Mouse (Mus musculus): Measurements from ENCODE around the gene Opcml. TPM values are rescaled to one million over a fixed set of nuclear protein-coding genes. Genes with fewer than 3 reads are reported as not detected.

Gene Opcml
- polyA plus RNA-seq, 1 experiment, result 0.06 TPM

DNA sequence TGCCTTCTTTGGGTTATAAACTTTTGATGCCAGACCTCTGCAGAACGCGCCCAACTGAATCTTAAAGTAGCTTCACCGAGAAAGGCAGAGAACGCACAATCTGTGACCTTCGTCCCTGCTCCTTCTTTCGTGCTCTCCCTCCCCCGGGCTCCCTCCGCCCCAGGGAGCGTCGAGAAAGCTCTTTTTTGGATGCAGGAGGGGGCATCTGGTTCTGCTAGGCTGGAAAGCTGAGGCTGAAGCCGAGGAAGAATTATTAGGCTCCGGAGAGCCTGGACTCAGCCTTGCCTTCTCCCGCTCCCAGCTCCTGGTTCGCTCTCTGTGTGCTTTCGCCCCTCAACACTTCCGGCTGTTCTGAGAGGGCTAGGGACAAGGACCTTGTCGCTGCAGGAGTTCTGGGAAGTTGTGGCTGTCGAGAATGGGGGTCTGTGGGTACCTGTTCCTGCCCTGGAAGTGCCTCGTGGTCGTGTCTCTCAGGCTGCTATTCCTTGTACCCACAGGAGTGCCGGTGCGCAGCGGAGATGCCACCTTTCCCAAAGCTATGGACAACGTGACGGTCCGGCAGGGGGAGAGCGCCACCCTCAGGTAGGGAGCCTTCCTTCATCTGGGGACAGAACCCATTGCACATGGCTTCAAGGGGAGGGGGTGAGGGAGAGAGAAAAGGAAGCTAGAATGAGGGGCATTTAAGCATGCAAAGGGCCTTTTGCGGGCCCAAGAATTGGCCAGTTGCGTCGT lies 613.4 kb downstream of the Opcml start:
- H3K27me3 ChIP-seq (ENCODE audit: control insufficient read depth, insufficient read depth, insufficient read length), result peaks cover 23% of the 10 kb centered on the region
- H3K79me3 ChIP-seq (ENCODE audit: low read depth), result no peaks in the 10 kb centered on the region
- no peak overlapping the region for H3ac ChIP-seq (ENCODE audit: control insufficient read depth, insufficient read length, low read depth)
- no peak overlapping the region for H3K4me3 ChIP-seq (ENCODE audit: insufficient read depth, poor library complexity, severe bottlenecking)
- H3K79me2 ChIP-seq (ENCODE audit: control insufficient read depth, insufficient read depth), result no peaks in the 10 kb centered on the region
- H3K36me3 ChIP-seq (ENCODE audit: control insufficient read depth, insufficient read depth), result no peaks in the 10 kb centered on the region
- TF ChIP-seq MAX (IDR thresholded peaks at IDR 0.05) (no peak), CTCF (IDR thresholded peaks at IDR 0.05; ENCODE audit: control insufficient read depth, insufficient read depth, insufficient read length) (no peak), CEBPB (IDR thresholded peaks at IDR 0.05; ENCODE audit: low read depth) (no peak), MYOG (IDR thresholded peaks at IDR 0.05; ENCODE audit: control insufficient read depth, extremely low read depth, insufficient read length) (no peak), USF1 (IDR thresholded peaks at IDR 0.05; ENCODE audit: low read depth) (no peak), FOSL1 (IDR thresholded peaks at IDR 0.05; ENCODE audit: insufficient read depth, low read length, poor library complexity, severe bottlenecking) (no peak)

DNA sequence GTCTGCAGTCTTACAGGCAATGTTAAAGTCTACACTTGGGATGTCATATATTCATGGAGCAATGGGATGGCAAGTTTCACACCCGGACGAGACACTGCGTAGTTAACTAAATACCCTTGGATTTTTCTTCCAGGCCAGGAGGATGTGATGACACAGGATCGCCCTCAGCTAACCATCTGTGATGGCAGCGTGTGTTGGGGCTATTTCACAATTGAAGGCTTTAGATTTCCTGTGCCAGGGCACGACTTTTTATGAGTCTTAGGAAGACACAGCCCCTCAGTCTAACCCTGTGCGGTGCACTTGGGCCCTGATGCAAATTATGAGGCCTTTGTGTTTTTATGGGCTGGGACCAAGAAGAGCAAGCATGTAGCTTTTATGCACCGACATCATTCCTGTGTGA lies 614.0 kb downstream of the Opcml start:
- Histone ChIP-seq H3K27me3 (ENCODE audit: control insufficient read depth, insufficient read depth, insufficient read length) (peaks cover 20% of the 10 kb centered on the region), H3ac (ENCODE audit: control insufficient read depth, insufficient read length, low read depth) (no peak overlapping the region), H3K4me3 (ENCODE audit: insufficient read depth, poor library complexity, severe bottlenecking) (no peak overlapping the region), H3K36me3 (ENCODE audit: control insufficient read depth, insufficient read depth) (no peaks in the 10 kb centered on the region), H3K79me2 (ENCODE audit: control insufficient read depth, insufficient read depth) (no peaks in the 10 kb centered on the region), H3K79me3 (ENCODE audit: low read depth) (no peaks in the 10 kb centered on the region)
- TF ChIP-seq CTCF (IDR thresholded peaks at IDR 0.05; ENCODE audit: control insufficient read depth, insufficient read depth, insufficient read length), result no peak
- no peak for TF ChIP-seq FOSL1 (IDR thresholded peaks at IDR 0.05; ENCODE audit: insufficient read depth, low read length, poor library complexity, severe bottlenecking)
- no peak for TF ChIP-seq MYOD1 (IDR thresholded peaks at IDR 0.05; ENCODE audit: control insufficient read depth, insufficient read length, low read depth)
- TF ChIP-seq MYOG (IDR thresholded peaks at IDR 0.05; ENCODE audit: control insufficient read depth, extremely low read depth, insufficient read length), result no peak
- no peak for TF ChIP-seq USF1 (IDR thresholded peaks at IDR 0.05; ENCODE audit: low read depth)
- no peak for TF ChIP-seq CEBPB (IDR thresholded peaks at IDR 0.05; ENCODE audit: low read depth)
- TF ChIP-seq MAX (IDR thresholded peaks at IDR 0.05), result no peak

DNA sequence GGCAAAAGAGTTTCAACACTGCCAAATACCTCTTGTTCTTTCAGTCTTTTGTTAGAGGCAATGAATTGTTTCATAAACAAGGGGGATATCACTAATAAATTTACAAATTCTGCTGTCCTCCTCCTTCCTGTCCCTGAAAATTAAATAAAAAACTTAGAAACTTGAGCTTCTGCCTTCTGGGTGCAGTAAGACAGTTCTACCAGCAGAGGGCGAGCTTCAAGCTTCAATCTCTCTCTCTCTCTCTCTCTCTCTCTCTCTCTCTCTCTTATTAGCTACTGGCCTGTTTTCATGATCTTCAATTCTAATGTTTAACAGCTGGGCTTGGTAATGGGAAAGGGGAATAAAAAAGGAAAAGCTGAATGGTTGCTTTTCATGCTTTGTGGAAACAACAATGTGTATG lies 615.2 kb downstream of the Opcml start:
- Histone ChIP-seq H3ac (ENCODE audit: control insufficient read depth, insufficient read length, low read depth) (no peak overlapping the region), H3K79me3 (ENCODE audit: low read depth) (no peaks in the 10 kb centered on the region), H3K36me3 (ENCODE audit: control insufficient read depth, insufficient read depth) (no peaks in the 10 kb centered on the region), H3K4me3 (ENCODE audit: insufficient read depth, poor library complexity, severe bottlenecking) (no peak overlapping the region), H3K79me2 (ENCODE audit: control insufficient read depth, insufficient read depth) (no peaks in the 10 kb centered on the region), H3K27me3 (ENCODE audit: control insufficient read depth, insufficient read depth, insufficient read length) (peaks cover 19% of the 10 kb centered on the region)
- TF ChIP-seq USF1 (IDR thresholded peaks at IDR 0.05; ENCODE audit: low read depth) (no peak), CTCF (IDR thresholded peaks at IDR 0.05; ENCODE audit: control insufficient read depth, insufficient read depth, insufficient read length) (peak; percentile 25)

- Histone ChIP-seq H3K4me3 (ENCODE audit: insufficient read depth, poor library complexity, severe bottlenecking) (no peak overlapping the region), H3K79me3 (ENCODE audit: low read depth) (no peaks in the 10 kb centered on the region)
- TF ChIP-seq USF1 (IDR thresholded peaks at IDR 0.05; ENCODE audit: low read depth), result no peak
- no peak for TF ChIP-seq CEBPB (IDR thresholded peaks at IDR 0.05; ENCODE audit: low read depth)
Measured at GRCm38 (mm10) chr9:28420808-28421207, 630.2 kb downstream of the Opcml start.

GRCm38 (mm10) chr9:28423407-28423806 lies 632.8 kb downstream of the Opcml start:
- Histone ChIP-seq H3ac (ENCODE audit: control insufficient read depth, insufficient read length, low read depth) (no peak overlapping the region), H3K79me3 (ENCODE audit: low read depth) (no peaks in the 10 kb centered on the region), H3K4me3 (ENCODE audit: insufficient read depth, poor library complexity, severe bottlenecking) (no peak overlapping the region), H3K79me2 (ENCODE audit: control insufficient read depth, insufficient read depth) (no peaks in the 10 kb centered on the region), H3K36me3 (ENCODE audit: control insufficient read depth, insufficient read depth) (no peaks in the 10 kb centered on the region), H3K27me3 (ENCODE audit: control insufficient read depth, insufficient read depth, insufficient read length) (no peaks in the 10 kb centered on the region)
- TF ChIP-seq CTCF (IDR thresholded peaks at IDR 0.05; ENCODE audit: control insufficient read depth, insufficient read depth, insufficient read length) (no peak), CEBPB (IDR thresholded peaks at IDR 0.05; ENCODE audit: low read depth) (no peak), USF1 (IDR thresholded peaks at IDR 0.05; ENCODE audit: low read depth) (no peak), MYOG (IDR thresholded peaks at IDR 0.05; ENCODE audit: control insufficient read depth, extremely low read depth, insufficient read length) (no peak), MAX (IDR thresholded peaks at IDR 0.05) (no peak), FOSL1 (IDR thresholded peaks at IDR 0.05; ENCODE audit: insufficient read depth, low read length, poor library complexity, severe bottlenecking) (no peak), MYOD1 (IDR thresholded peaks at IDR 0.05; ENCODE audit: control insufficient read depth, insufficient read length, low read depth) (no peak)

More at GRCm38 (mm10) chr9:28420808-28421207, 630.2 kb downstream of the Opcml start:
- H3K27me3 ChIP-seq (ENCODE audit: control insufficient read depth, insufficient read depth, insufficient read length), result no peaks in the 10 kb centered on the region
- H3ac ChIP-seq (ENCODE audit: control insufficient read depth, insufficient read length, low read depth), result no peak overlapping the region
- H3K36me3 ChIP-seq (ENCODE audit: control insufficient read depth, insufficient read depth), result no peaks in the 10 kb centered on the region
- H3K79me2 ChIP-seq (ENCODE audit: control insufficient read depth, insufficient read depth), result no peaks in the 10 kb centered on the region

DNA sequence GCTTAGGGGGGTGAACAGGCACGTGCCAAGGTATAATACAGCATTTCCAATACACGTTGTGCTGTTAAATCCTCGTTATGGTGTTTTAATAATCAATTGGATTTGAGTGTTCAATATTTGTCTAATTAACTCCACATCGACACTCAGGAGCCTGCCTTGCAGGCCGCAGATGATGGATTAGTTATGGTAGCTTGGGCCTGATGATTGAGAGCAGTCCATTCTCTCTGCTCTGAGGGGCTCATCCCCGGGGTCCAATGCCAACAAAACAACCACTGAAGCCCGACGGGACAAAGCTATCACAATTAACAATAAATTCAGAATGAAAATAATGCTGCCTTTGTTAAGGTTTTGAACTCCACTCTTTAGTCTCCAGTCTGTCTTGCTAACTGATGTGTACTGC lies 641.6 kb downstream of the Opcml start:
- no peaks in the 10 kb centered on the region for H3K79me3 ChIP-seq (ENCODE audit: low read depth)
- H3ac ChIP-seq (ENCODE audit: control insufficient read depth, insufficient read length, low read depth), result no peak overlapping the region
- no peak overlapping the region for H3K4me3 ChIP-seq (ENCODE audit: insufficient read depth, poor library complexity, severe bottlenecking)
- no peaks in the 10 kb centered on the region for H3K79me2 ChIP-seq (ENCODE audit: control insufficient read depth, insufficient read depth)
- H3K27me3 ChIP-seq (ENCODE audit: control insufficient read depth, insufficient read depth, insufficient read length), result no peaks in the 10 kb centered on the region
- TF ChIP-seq MAX (IDR thresholded peaks at IDR 0.05) (no peak), CEBPB (IDR thresholded peaks at IDR 0.05; ENCODE audit: low read depth) (no peak), MYOD1 (IDR thresholded peaks at IDR 0.05; ENCODE audit: control insufficient read depth, insufficient read length, low read depth) (no peak)
- no peaks in the 10 kb centered on the region for H3K36me3 ChIP-seq (ENCODE audit: control insufficient read depth, insufficient read depth)
